Comparison of ENCODE assay signal across 30 mouse cellular contexts in the genomic region with DNA sequence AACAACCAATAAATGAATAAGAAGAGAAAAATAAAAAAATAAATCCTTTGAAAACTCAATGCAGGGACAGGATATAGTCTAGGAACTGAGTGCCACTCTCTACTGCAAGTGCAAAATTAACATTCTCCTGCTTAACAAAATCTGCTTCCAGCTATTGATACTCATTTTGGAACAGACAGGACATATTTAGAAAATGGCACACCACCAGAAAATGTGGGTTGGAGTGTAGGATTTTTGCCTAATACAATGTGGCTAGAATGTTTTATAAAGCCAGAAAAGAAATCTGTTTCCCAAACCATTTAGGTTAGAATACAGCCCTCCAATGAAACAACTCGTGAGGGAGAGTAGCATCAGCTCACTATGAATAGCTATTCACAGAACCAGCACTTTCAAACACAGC.
DNase-seq lines count a peak whose midpoint lies in the region; ATAC-seq and TF ChIP-seq lines count a peak whose summit lies in the region.
"Had no signal": no experiment of that assay in that cellular context is flagged by ENCODE, and none has a peak within 500 bp of the region (broad histone marks: within the 10 kb centered on the region; RNA-seq: fewer than 3 reads in every experiment).

No protein-coding gene starts in this region.

- intact Hi-C loops in left cerebral cortex, postnatal 14 days (cut with DNase I): no loop called here

- no peak for TF ChIP-seq POLR2A in lung, adult 2 months (IDR thresholded peaks at IDR 0.05; ENCODE audit: borderline replicate concordance, extremely low read depth, low read depth, low read length)

- no peaks in the 10 kb centered on the region for H3K9me3 ChIP-seq in forebrain, postnatal 0 days (ENCODE audit: low read length)
- no peaks in the 10 kb centered on the region for H3K9me3 ChIP-seq in forebrain, embryonic 14.5 days (replicated peaks; ENCODE audit: control insufficient read depth, low read length)
- H3K9me3 ChIP-seq: embryonic facial prominence, embryonic 12.5 days; forebrain, embryonic 10.5 days; liver, embryonic 12.5 days; megakaryocyte, embryonic 14.5 days; midbrain, embryonic 12.5 days; neural tube, embryonic 12.5 days had no signal

- peak; percentile 41 for DNase-seq in forebrain, postnatal 0 days
- no peak for DNase-seq in forebrain, embryonic 14.5 days (ENCODE audit: low spot score)
- peak; percentile 16 for DNase-seq in left cerebral cortex, adult 11 months (ENCODE audit: low spot score)
- DNase-seq in left cerebral cortex, adult 18-20 months (ENCODE audit: low spot score in 2 of 2): no peak
- peak; percentile 67 to 85 for DNase-seq in layer of hippocampus, adult 2 months (ENCODE audit: low spot score in 2 of 2)
- DNase-seq in left cerebral cortex, postnatal 14 days (ENCODE audit: low spot score in 2 of 2): peak; percentile 42 to 55
- DNase-seq in lung, adult 2 months: no peak
- DNase-seq: adrenal gland, postnatal 14 days; cerebellum, adult 18-20 months; cerebellum, postnatal 25 days; gastrocnemius, postnatal 10 days; heart, postnatal 14 days; kidney, adult 2 months; liver, postnatal 0 days; lung, postnatal 4 days; right cerebral cortex, adult 18-20 months; spleen, adult 18-20 months; thymus, adult 2 months; thymus, postnatal 36 days had no signal

- no peak overlapping the region for H3K27ac ChIP-seq in forebrain, postnatal 0 days (ENCODE audit: low read depth, low read length)
- H3K27ac ChIP-seq in forebrain, embryonic 14.5 days (ENCODE audit: low read depth, low read length): no peak overlapping the region
- peak overlapping the region; percentile 33; the same call in 1 of the 2 replicates for H3K27ac ChIP-seq in layer of hippocampus, adult 2 months
- H3K27ac ChIP-seq: embryonic facial prominence, embryonic 12.5 days; forebrain, embryonic 10.5 days; kidney, postnatal 0 days; liver, embryonic 12.5 days; midbrain, embryonic 12.5 days; neural tube, embryonic 12.5 days had no signal

- no peak overlapping the region for H3K9ac ChIP-seq in forebrain, postnatal 0 days
- H3K9ac ChIP-seq in forebrain, embryonic 14.5 days (ENCODE audit: low read length): no peak overlapping the region
- H3K9ac ChIP-seq: embryonic facial prominence, embryonic 12.5 days; liver, embryonic 12.5 days; liver, postnatal 0 days; midbrain, embryonic 12.5 days; neural tube, embryonic 12.5 days had no signal

- peak; percentile 36; the same call in 1 of the 2 replicates for ATAC-seq in forebrain, postnatal 0 days
- ATAC-seq in forebrain, embryonic 14.5 days: no peak
- ATAC-seq: CD4-positive, CD25-positive, alpha-beta regulatory T cell, adult 4 months; hindbrain, embryonic 16.5 days; liver, embryonic 12.5 days; liver, postnatal 0 days; lung, postnatal 0 days had no signal

- H3K4me3 ChIP-seq in forebrain, postnatal 0 days (ENCODE audit: low read depth, low read length): no peak overlapping the region
- no peak overlapping the region for H3K4me3 ChIP-seq in forebrain, embryonic 14.5 days (ENCODE audit: low read depth, low read length)
- no peak overlapping the region for H3K4me3 ChIP-seq in layer of hippocampus, adult 2 months
- H3K4me3 ChIP-seq in lung, adult 2 months (replicated peaks; ENCODE audit: extremely low read depth, low read depth, low read length): no peak overlapping the region
- H3K4me3 ChIP-seq: embryonic facial prominence, embryonic 12.5 days; forebrain, embryonic 10.5 days; liver, embryonic 12.5 days; megakaryocyte, embryonic 14.5 days; midbrain, embryonic 12.5 days; myocyte; neural tube, embryonic 12.5 days had no signal

- H3K36me3 ChIP-seq in forebrain, postnatal 0 days (ENCODE audit: insufficient read depth): no peaks in the 10 kb centered on the region
- H3K36me3 ChIP-seq in forebrain, embryonic 14.5 days (ENCODE audit: control insufficient read depth, insufficient read depth, low read length): no peaks in the 10 kb centered on the region
- H3K36me3 ChIP-seq: embryonic facial prominence, embryonic 12.5 days; forebrain, embryonic 10.5 days; liver, embryonic 12.5 days; midbrain, embryonic 12.5 days; neural tube, embryonic 12.5 days had no signal

- no peaks in the 10 kb centered on the region for H3K27me3 ChIP-seq in forebrain, postnatal 0 days (ENCODE audit: insufficient read depth, low read length)
- no peaks in the 10 kb centered on the region for H3K27me3 ChIP-seq in forebrain, embryonic 14.5 days (replicated peaks; ENCODE audit: control insufficient read depth, insufficient read depth, low read length)
- H3K27me3 ChIP-seq: embryonic facial prominence, embryonic 12.5 days; liver, embryonic 12.5 days; megakaryocyte, embryonic 14.5 days; midbrain, embryonic 12.5 days; neural tube, embryonic 12.5 days had no signal

- no peak for TF ChIP-seq CTCF in forebrain, postnatal 0 days (IDR thresholded peaks at IDR 0.05; ENCODE audit: low read depth)
- TF ChIP-seq CTCF in layer of hippocampus, adult 2 months (conservative IDR thresholded peaks at IDR 0.05): no peak
- no peak for TF ChIP-seq CTCF in lung, adult 2 months (IDR thresholded peaks at IDR 0.05; ENCODE audit: insufficient read depth, low read length)

- peaks cover 6% of the 10 kb centered on the region; the same call in 1 of the 2 replicates for H3K4me1 ChIP-seq in forebrain, postnatal 0 days (ENCODE audit: insufficient read depth)
- H3K4me1 ChIP-seq in forebrain, embryonic 14.5 days (ENCODE audit: control insufficient read depth, insufficient read depth, low read length): no peaks in the 10 kb centered on the region
- H3K4me1 ChIP-seq in lung, adult 2 months (ENCODE audit: control insufficient read depth, insufficient read depth, low read length): no peaks in the 10 kb centered on the region
- H3K4me1 ChIP-seq: liver, embryonic 12.5 days; megakaryocyte, embryonic 14.5 days; midbrain, embryonic 12.5 days; neural tube, embryonic 12.5 days had no signal

- 14% methylated on average over 1 of the region's 1 CpGs for WGBS in forebrain, postnatal 0 days
- WGBS in forebrain, embryonic 14.5 days: 47% methylated on average over 1 of the region's 1 CpGs
- 62% methylated on average over 1 of the region's 1 CpGs for whole genome bisulfite sequencing in lung, adult 2 months

- no peak overlapping the region for H3K4me2 ChIP-seq in forebrain, postnatal 0 days (ENCODE audit: low read depth)
- no peak overlapping the region for H3K4me2 ChIP-seq in forebrain, embryonic 14.5 days (ENCODE audit: low read length)
- H3K4me2 ChIP-seq: embryonic facial prominence, embryonic 12.5 days; liver, embryonic 12.5 days; midbrain, embryonic 12.5 days; neural tube, embryonic 12.5 days had no signal

Comparison
In these comparisons a context has a peak if more than half of its experiments do, and no peak if none do; other contexts are left out.
1. DNase-seq: peak in forebrain, postnatal 0 days (single experiment), left cerebral cortex, adult 11 months (single experiment), layer of hippocampus, adult 2 months (2 of 2) and left cerebral cortex, postnatal 14 days (2 of 2); none in forebrain, embryonic 14.5 days (single experiment), left cerebral cortex, adult 18-20 months (0 of 2) and lung, adult 2 months (single experiment).